Mouse (Mus musculus): Measurements from ENCODE around the gene Gm29797. TPM values are rescaled to one million over a fixed set of nuclear protein-coding genes. Genes with fewer than 3 reads are reported as not detected.

Gm29797 gene
- polyA plus RNA-seq, 1 experiment from 2014 or later: not detected

GRCm38 (mm10) chr2:181698241-181698640 lies 41.4 kb downstream of the Gm29797 start, which contains the start of gene Lkaaear1:
TSS of gene Lkaaear1 (minus strand) at chr2:181698442.
- Histone ChIP-seq H3K27ac (ENCODE audit: low read length) (no peak within 1 kb of the TSS), H3K27me3 (ENCODE audit: control insufficient read depth, insufficient read depth, low read length) (no peaks in the 10 kb centered on the region), H3K4me3 (ENCODE audit: low read length) (no peak within 1 kb of the TSS), H3K9ac (ENCODE audit: low read length) (no peak within 1 kb of the TSS), H3K9me3 (replicated peaks; ENCODE audit: control insufficient read depth, low read length) (no peaks in the 10 kb centered on the region), H3K36me3 (ENCODE audit: control insufficient read depth, insufficient read depth) (no peaks in the 10 kb centered on the region), H3K4me1 (ENCODE audit: control insufficient read depth, insufficient read depth, low read length) (peaks cover under 1% of the 10 kb centered on the region; the same call in 1 of the 2 replicates), H3K4me2 (ENCODE audit: low read depth, low read length) (no peak within 1 kb of the TSS)
- no peak for ATAC-seq (replicated peaks; ENCODE audit: extremely low read depth, insufficient read depth, low FRiP score)
- WGBS: 52% methylated on average over 5 of the region's 5 CpGs

DNA sequence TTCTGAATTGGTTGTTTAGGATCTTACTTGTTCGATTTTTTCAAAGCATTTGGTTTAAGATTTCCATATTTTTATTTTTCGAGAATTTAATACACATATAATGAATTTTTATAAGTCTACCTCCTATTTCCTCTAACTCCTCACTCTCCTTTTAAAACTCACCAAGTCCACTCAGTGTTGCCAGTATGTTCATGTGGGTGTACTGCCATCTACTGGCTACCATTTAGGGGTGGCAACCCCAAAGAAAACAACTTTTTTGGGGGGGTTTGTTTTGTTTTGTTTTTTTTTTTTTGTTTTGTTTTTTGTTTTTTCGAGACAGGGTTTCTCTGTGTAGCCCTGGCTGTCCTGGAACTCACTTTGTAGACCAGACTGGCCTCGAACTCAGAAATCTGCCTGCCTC lies 49.8 kb downstream of the Gm29797 start:
- H3K4me2 ChIP-seq (ENCODE audit: low read depth, low read length): no peak overlapping the region
- no peak overlapping the region for H3K9ac ChIP-seq (ENCODE audit: low read length)
- WGBS: 47% methylated on average over 4 of the region's 4 CpGs
- H3K36me3 ChIP-seq (ENCODE audit: control insufficient read depth, insufficient read depth): no peaks in the 10 kb centered on the region
- no peaks in the 10 kb centered on the region for H3K4me1 ChIP-seq (ENCODE audit: control insufficient read depth, insufficient read depth, low read length)
- no peak overlapping the region for H3K27ac ChIP-seq (ENCODE audit: low read length)
- H3K27me3 ChIP-seq (ENCODE audit: control insufficient read depth, insufficient read depth, low read length): no peaks in the 10 kb centered on the region
- H3K4me3 ChIP-seq (ENCODE audit: low read length): no peak overlapping the region
- ATAC-seq (replicated peaks; ENCODE audit: extremely low read depth, insufficient read depth, low FRiP score): no peak
- no peaks in the 10 kb centered on the region for H3K9me3 ChIP-seq (replicated peaks; ENCODE audit: control insufficient read depth, low read length)

Other genes with a start within 250 kb of the Gm29797 start
- gene Zbtb46, start 197.6 kb upstream of the Gm29797 start, polyA plus RNA-seq (2015; fragmentation: Nextera tagmentation; extraction: Ambion mirVana): 9.8 and 10.3 TPM in 2 replicates
- gene Abhd16b, start 163.8 kb upstream of the Gm29797 start, polyA plus RNA-seq (2015; fragmentation: Nextera tagmentation; extraction: Ambion mirVana): 0.17 and 0.19 TPM in 2 replicates
- gene Tpd52l2, start 159.9 kb upstream of the Gm29797 start, polyA plus RNA-seq (2015; fragmentation: Nextera tagmentation; extraction: Ambion mirVana): 123 and 125 TPM in 2 replicates
- gene Dnajc5, start 136.5 kb upstream of the Gm29797 start, polyA plus RNA-seq (2015; fragmentation: Nextera tagmentation; extraction: Ambion mirVana): 77.9 and 82.1 TPM in 2 replicates
- gene Uckl1, start 72.1 kb upstream of the Gm29797 start, polyA plus RNA-seq (2015; fragmentation: Nextera tagmentation; extraction: Ambion mirVana): 77.3 and 85.8 TPM in 2 replicates
- 47.4 and 47.6 TPM in 2 replicates for gene Prpf6, start 65.2 kb upstream of the Gm29797 start, polyA plus RNA-seq (2015; fragmentation: Nextera tagmentation; extraction: Ambion mirVana)
- gene Zfp512b, start 64.2 kb upstream of the Gm29797 start, polyA plus RNA-seq (2015; fragmentation: Nextera tagmentation; extraction: Ambion mirVana): 22.8 and 26.0 TPM in 2 replicates
- gene Samd10, start 57.8 kb upstream of the Gm29797 start, polyA plus RNA-seq (2015; fragmentation: Nextera tagmentation; extraction: Ambion mirVana): 11.2 and 12.4 TPM in 2 replicates
- 53.6 and 55.9 TPM in 2 replicates for gene Sox18, start 14.6 kb downstream of the Gm29797 start, polyA plus RNA-seq (2015; fragmentation: Nextera tagmentation; extraction: Ambion mirVana)
- gene Tcea2, start 23.3 kb downstream of the Gm29797 start, polyA plus RNA-seq (2015; fragmentation: Nextera tagmentation; extraction: Ambion mirVana): 17.6 and 19.6 TPM in 2 replicates
- gene Rgs19, start 36.9 kb downstream of the Gm29797 start, polyA plus RNA-seq (2015; fragmentation: Nextera tagmentation; extraction: Ambion mirVana): 34.5 and 40.2 TPM in 2 replicates
- not detected in 2 replicates for gene Lkaaear1, start 41.4 kb downstream of the Gm29797 start, polyA plus RNA-seq (2015; fragmentation: Nextera tagmentation; extraction: Ambion mirVana)
- 1.2 and 1.3 TPM in 2 replicates for gene Oprl1, start 58.0 kb downstream of the Gm29797 start, polyA plus RNA-seq (2015; fragmentation: Nextera tagmentation; extraction: Ambion mirVana)
- 0.06 and 0.08 TPM in 2 replicates for gene Myt1, start 106.3 kb downstream of the Gm29797 start, polyA plus RNA-seq (2015; fragmentation: Nextera tagmentation; extraction: Ambion mirVana)
- gene Pcmtd2, start 180.8 kb downstream of the Gm29797 start, polyA plus RNA-seq (2015; fragmentation: Nextera tagmentation; extraction: Ambion mirVana): 30.2 and 31.7 TPM in 2 replicates
- 41.8 and 44.9 TPM in 2 replicates for gene Polr3k, start 207.3 kb downstream of the Gm29797 start, polyA plus RNA-seq (2015; fragmentation: Nextera tagmentation; extraction: Ambion mirVana)